Mouse (Mus musculus) MEL (cell line): ENCODE results near the gene Grin3b. TPM values are rescaled to one million over a fixed set of nuclear protein-coding genes. Genes with fewer than 3 reads are reported as not detected.

Experiments used
- DNase-seq: peaks from one replicate; pipeline ENCODE4 v3.0.0; 2011; ENCODE audit warnings: low read depth, low spot score
- H3K27ac ChIP-seq: 2 replicates; pipeline ENCODE4 v1.5.1; 2012; ENCODE audit warnings: low read depth, mild to moderate bottlenecking, control low read depth, low read length, moderate library complexity; ENCODE audit not compliant: control insufficient read depth
- H3K27me3 ChIP-seq, 2 experiments: fragments of 150-350 bp in 1 of 2; sonication (generic) in 1 of 2; 2 replicates each; pipeline ENCODE4 v1.6.1; 2012; ENCODE audit warnings: low read length in 2 of 2, mild to moderate bottlenecking in 2 of 2, improper control_type of control experiment in 1 of 2, moderate library complexity in 1 of 2; ENCODE audit not compliant: insufficient read depth in 2 of 2, control insufficient read depth in 1 of 2
- H3K36me3 ChIP-seq, 2 experiments: 2 replicates each; pipeline ENCODE4 v1.6.1; 2012 to 2014; ENCODE audit warnings: low read length in 2 of 2, improper control_type of control experiment in 1 of 2, inconsistent platforms in 1 of 2, mild to moderate bottlenecking in 1 of 2; ENCODE audit not compliant: insufficient read depth in 2 of 2, control insufficient read depth in 1 of 2
- H3K4me1 ChIP-seq, 2 experiments: fragments of 150-350 bp in 1 of 2; sonication (generic) in 1 of 2; 2 replicates each; pipeline ENCODE4 v1.6.1; 2012; ENCODE audit warnings: low read length in 2 of 2, improper control_type of control experiment in 1 of 2, mild to moderate bottlenecking in 1 of 2; ENCODE audit not compliant: insufficient read depth in 2 of 2, control insufficient read depth in 1 of 2
- H3K4me3 ChIP-seq, 2 experiments: fragments of 150-350 bp in 1 of 2; sonication (generic) in 1 of 2; 2 replicates each; pipeline ENCODE4 v1.5.1; 2012; ENCODE audit warnings: low read depth in 2 of 2, low read length in 2 of 2, mild to moderate bottlenecking in 2 of 2, moderate library complexity in 2 of 2, control low read depth in 1 of 2, improper control_type of control experiment in 1 of 2; ENCODE audit not compliant: control insufficient read depth in 1 of 2, insufficient read depth in 1 of 2
- H3K79me2 ChIP-seq: 2 replicates; pipeline ENCODE4 v1.6.1; 2012; ENCODE audit warnings: mild to moderate bottlenecking, low read length, moderate library complexity; ENCODE audit not compliant: control insufficient read depth, poor library complexity, insufficient read depth
- H3K9ac ChIP-seq: 2 replicates; pipeline ENCODE4 v1.6.1; 2012; ENCODE audit warnings: low read depth, mild to moderate bottlenecking, control low read depth, low read length, moderate library complexity; ENCODE audit not compliant: control insufficient read depth, poor library complexity, severe bottlenecking
- H3K9me3 ChIP-seq: fragments of 150-350 bp; sonication (generic); replicated peaks from 2 replicates; pipeline ENCODE4 v1.6.1; 2012; ENCODE audit warnings: mild to moderate bottlenecking, low read length, improper control_type of control experiment, moderate library complexity; ENCODE audit not compliant: insufficient read depth
- BHLHE40 ChIP-seq: IDR thresholded peaks from 2 replicates; pipeline ENCODE4 v1.6.1; 2012; ENCODE audit warnings: low read depth, mild to moderate bottlenecking, inconsistent platforms, low read length, improper control_type of control experiment, borderline replicate concordance
- CHD1 ChIP-seq: IDR thresholded peaks from 2 replicates; pipeline ENCODE4 v1.6.1; 2012; ENCODE audit warnings: low read depth, mild to moderate bottlenecking, inconsistent platforms, low read length, improper control_type of control experiment
- E2F4 ChIP-seq: IDR thresholded peaks from 2 replicates; pipeline ENCODE4 v1.6.1; 2011; ENCODE audit warnings: low read depth, low read length, improper control_type of control experiment, borderline replicate concordance
- GABPA ChIP-seq: IDR thresholded peaks from 2 replicates; pipeline ENCODE4 v1.6.1; 2012; ENCODE audit warnings: low read depth, mild to moderate bottlenecking, inconsistent platforms, low read length, improper control_type of control experiment, moderate library complexity
- GATA1 ChIP-seq: IDR thresholded peaks from 2 replicates; pipeline ENCODE4 v1.6.1; 2011; ENCODE audit warnings: low read depth, low read length, improper control_type of control experiment
- KAT2A ChIP-seq: conservative IDR thresholded peaks from 2 replicates; pipeline ENCODE4 v1.6.1; 2012; ENCODE audit warnings: low read depth, low read length, improper control_type of control experiment, inconsistent platforms
- MAX ChIP-seq: IDR thresholded peaks from 2 replicates; pipeline ENCODE4 v1.6.1; 2011; ENCODE audit warnings: low read length, improper control_type of control experiment
- MEF2A ChIP-seq: IDR thresholded peaks from 2 replicates; pipeline ENCODE4 v1.6.1; 2014; ENCODE audit warnings: low read depth, mild to moderate bottlenecking, inconsistent platforms, low read length, improper control_type of control experiment; ENCODE audit not compliant: poor library complexity, insufficient replicate concordance, severe bottlenecking; ENCODE audit errors: extremely low read depth
- MXI1 ChIP-seq: IDR thresholded peaks from 2 replicates; pipeline ENCODE4 v1.6.1; 2011; ENCODE audit warnings: mild to moderate bottlenecking, low read depth, low read length, improper control_type of control experiment
- MYB ChIP-seq: IDR thresholded peaks from 2 replicates; pipeline ENCODE4 v1.6.1; 2011; ENCODE audit warnings: mild to moderate bottlenecking, low read depth, low read length, improper control_type of control experiment
- NELFE ChIP-seq: IDR thresholded peaks from 2 replicates; pipeline ENCODE4 v1.6.1; 2011; ENCODE audit warnings: low read depth, low read length, improper control_type of control experiment
- NRF1 ChIP-seq: IDR thresholded peaks from 2 replicates; pipeline ENCODE4 v1.6.1; 2014; ENCODE audit warnings: low read depth, mild to moderate bottlenecking, inconsistent platforms, low read length, improper control_type of control experiment, moderate library complexity; ENCODE audit not compliant: poor library complexity, insufficient read depth, severe bottlenecking
- RAD21 ChIP-seq: IDR thresholded peaks from 2 replicates; pipeline ENCODE4 v1.6.1; 2011; ENCODE audit warnings: mild to moderate bottlenecking, low read depth, low read length, improper control_type of control experiment
- RCOR1 ChIP-seq: IDR thresholded peaks from 2 replicates; pipeline ENCODE4 v1.6.1; 2012; ENCODE audit warnings: low read depth, mild to moderate bottlenecking, inconsistent platforms, low read length, improper control_type of control experiment
- SMC3 ChIP-seq: IDR thresholded peaks from 2 replicates; pipeline ENCODE4 v1.6.1; 2011; ENCODE audit warnings: low read depth, low read length, improper control_type of control experiment
- TAL1 ChIP-seq: IDR thresholded peaks from 2 replicates; pipeline ENCODE4 v1.6.1; 2012; ENCODE audit warnings: mild to moderate bottlenecking, inconsistent platforms, low read length, moderate library complexity, mixed read lengths
- TCF12 ChIP-seq: IDR thresholded peaks from 2 replicates; pipeline ENCODE4 v1.6.1; 2014; ENCODE audit warnings: low read depth, mild to moderate bottlenecking, inconsistent platforms, low read length, improper control_type of control experiment, moderate library complexity
- UBTF ChIP-seq: IDR thresholded peaks from 2 replicates; pipeline ENCODE4 v1.6.1; 2012; ENCODE audit warnings: low read depth, mild to moderate bottlenecking, inconsistent platforms, low read length, improper control_type of control experiment, moderate library complexity, borderline replicate concordance; ENCODE audit not compliant: insufficient read depth
- polyA plus RNA-seq, 2 experiments: library from polyadenylated mRNA; stranded (reverse) in 1 of 2; unstranded in 1 of 2; fragments of >175 nt in 1 of 2; fragments of >200 nt in 1 of 2; gene quantifications; 2 replicates each; pipeline versions ENCODE4 v1.2.1 to v1.2.4; 2012; ENCODE audit warnings: low replicate concordance in 2 of 2, low read depth in 1 of 2; ENCODE audit not compliant: insufficient read length in 2 of 2, insufficient read depth in 1 of 2, missing spikeins in 1 of 2
- total RNA-seq: library from RNA; depleted of rRNA; stranded (reverse); fragments of 300-350 nt; gene quantifications from 2 replicates; pipeline ENCODE4 v1.2.3, GENCODE M21; 2012

Gene Grin3b
- total and polyA plus RNA-seq, 3 experiments: 0.42 to 1.1 TPM; not detected in 1

GRCm38 (mm10) chr10:79940749-79941148 lies 29.8 kb upstream of the Grin3b start:
- Histone ChIP-seq H3K4me3 (no peak overlapping the region), H3K27me3 (no peaks in the 10 kb centered on the region), H3K4me1 (0 out of 4 replicates have a peak, but pooled peaks cover 0 to 4% of the 10 kb centered on the region in 2 experiments), H3K27ac (no peak overlapping the region), H3K79me2 (no peaks in the 10 kb centered on the region), H3K9me3 (no peaks in the 10 kb centered on the region), H3K36me3 (no peaks in the 10 kb centered on the region; a peak in 1 of 4 replicates), H3K9ac (no peak overlapping the region)
- no peak for TF ChIP-seq SMC3
- DNase-seq: no peak

DNA sequence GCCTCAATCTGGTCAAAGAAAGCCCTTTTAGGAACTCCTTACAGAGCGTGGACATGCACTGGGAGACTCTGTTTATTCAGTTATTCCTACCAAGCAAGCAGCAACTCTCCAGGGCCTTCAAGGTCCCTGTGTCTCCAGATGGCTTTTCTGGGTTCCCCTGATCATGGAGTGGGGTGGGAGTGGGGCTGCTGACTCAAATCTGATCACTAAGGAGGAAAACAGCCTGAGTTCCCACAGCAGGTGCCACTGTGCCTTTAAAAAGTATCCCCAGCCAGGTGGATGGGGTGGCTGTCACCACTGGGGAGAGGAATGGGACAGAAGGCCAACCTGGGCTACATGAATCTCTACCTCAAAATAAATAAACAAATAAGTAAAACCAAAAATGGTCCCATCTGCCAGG lies 27.5 kb upstream of the Grin3b start:
- no peaks in the 10 kb centered on the region for H3K9me3 ChIP-seq
- no peak overlapping the region for H3K27ac ChIP-seq
- no peak for TF ChIP-seq TCF12
- TF ChIP-seq NRF1: no peak
- no peak for TF ChIP-seq RAD21
- no peak for TF ChIP-seq MAX
- no peak for TF ChIP-seq MXI1
- TF ChIP-seq BHLHE40: no peak
- no peak for TF ChIP-seq KAT2A
- TF ChIP-seq E2F4: no peak
- TF ChIP-seq MEF2A: no peak
- TF ChIP-seq GABPA: no peak
- no peak for TF ChIP-seq RCOR1
- TF ChIP-seq NELFE: no peak
- no peak for TF ChIP-seq TAL1
- no peak for TF ChIP-seq GATA1
- no peak for TF ChIP-seq UBTF
- no peak for TF ChIP-seq CHD1
- no peak for TF ChIP-seq MYB
- TF ChIP-seq, all 39 proteins: peak for 0
- DNase-seq: no peak
- Histone ChIP-seq H3K79me2 (no peaks in the 10 kb centered on the region), H3K9ac (no peak overlapping the region), H3K27me3 (no peaks in the 10 kb centered on the region), H3K4me1 (0 out of 4 replicates have a peak, but pooled peaks cover 0 to 4% of the 10 kb centered on the region in 2 experiments), H3K36me3 (no peaks in the 10 kb centered on the region; a peak in 1 of 4 replicates), H3K4me3 (no peak overlapping the region)
